Mouse (Mus musculus) natural killer cell, adult 2 months (primary cell): ENCODE measurements around the gene Galnt10.

ENCODE experiments used
- DNase-seq, 2 experiments: peaks; one replicate each; pipeline ENCODE4 v3.0.0; 2022; ENCODE audit warnings: low spot score in 2 of 2

The Galnt10 gene

DNA sequence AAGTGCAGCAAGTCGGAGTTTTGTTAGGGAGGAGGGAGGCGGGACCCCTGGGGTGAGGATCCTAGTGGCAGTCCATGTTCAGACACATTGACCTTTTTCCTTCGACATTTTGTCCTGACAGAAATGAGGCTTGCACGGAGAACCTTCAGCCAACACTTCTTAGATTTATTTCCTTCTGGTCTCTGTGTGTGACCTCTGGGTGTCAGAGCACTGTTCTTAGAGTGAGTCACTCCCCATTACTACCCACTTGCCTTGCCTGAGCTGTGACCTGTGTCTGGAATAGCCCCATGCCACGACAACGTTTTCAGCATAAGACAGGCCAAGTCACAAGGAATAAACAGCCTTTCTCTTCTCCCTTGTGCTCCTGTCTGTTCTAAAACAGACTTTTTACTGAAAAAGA, 44.6 kb downstream of the Galnt10 start:
- no peak for DNase-seq

DNA sequence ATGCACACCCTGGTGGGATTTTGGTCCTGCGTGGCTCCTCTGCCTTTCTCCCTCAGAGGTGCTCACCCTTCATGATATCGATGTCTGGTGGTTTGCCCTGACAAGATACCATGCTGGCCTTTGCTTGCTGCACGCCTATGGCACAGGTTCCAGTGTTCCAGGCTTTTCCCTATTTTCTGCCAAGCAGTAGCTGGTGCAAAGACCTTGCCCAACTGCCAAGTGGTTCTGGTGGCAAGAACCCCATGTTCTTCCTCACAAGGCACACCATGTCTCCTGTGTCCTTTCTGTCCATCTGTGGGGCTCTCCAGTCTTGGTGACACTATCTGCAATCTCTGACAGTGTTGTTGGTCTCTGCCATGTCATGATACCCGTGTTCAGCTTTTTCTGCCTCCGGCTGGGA, 45.6 kb downstream of the Galnt10 start:
- no peak for DNase-seq

DNA sequence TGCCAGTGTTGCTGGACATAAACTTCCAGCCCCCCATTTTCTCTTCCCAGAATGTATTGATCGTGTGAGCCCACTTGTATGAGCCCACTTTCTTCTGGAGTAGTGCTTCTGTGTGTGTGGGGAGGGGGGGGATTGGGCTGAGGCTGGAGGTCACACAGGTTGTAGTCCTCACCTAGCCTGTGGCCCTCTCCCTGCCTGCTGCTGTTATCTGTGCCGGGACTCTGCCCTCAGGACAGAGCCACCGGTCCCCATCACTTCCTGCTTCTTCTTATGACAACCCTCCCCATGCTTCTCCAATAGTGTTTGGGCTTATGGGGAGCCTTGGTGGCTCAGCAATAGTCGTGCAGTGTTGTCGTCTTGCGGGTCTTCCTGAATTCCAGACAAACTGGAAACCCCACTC, 46.7 kb downstream of the Galnt10 start:
- DNase-seq = no peak

DNA sequence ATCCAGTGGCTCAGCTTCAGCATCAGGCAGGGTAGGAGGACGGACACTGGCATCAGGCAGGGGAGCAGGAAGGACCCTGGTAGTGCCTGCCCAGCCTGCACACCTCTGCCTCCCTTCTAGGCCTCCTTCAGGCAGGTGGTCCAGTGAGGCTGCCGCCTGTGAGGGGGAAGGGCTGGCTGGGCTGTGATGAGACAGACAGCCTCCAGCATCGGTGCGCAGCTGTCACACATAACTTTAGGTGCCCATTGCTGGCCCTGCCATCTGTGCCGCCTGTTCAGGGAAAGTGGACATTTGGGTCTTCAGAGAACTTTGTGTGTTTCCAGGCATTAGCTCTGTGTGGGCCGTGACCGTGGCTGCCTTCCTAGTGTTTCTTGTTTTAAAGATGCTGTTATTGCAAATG, 47.5 kb downstream of the Galnt10 start:
- DNase-seq = no peak

DNA sequence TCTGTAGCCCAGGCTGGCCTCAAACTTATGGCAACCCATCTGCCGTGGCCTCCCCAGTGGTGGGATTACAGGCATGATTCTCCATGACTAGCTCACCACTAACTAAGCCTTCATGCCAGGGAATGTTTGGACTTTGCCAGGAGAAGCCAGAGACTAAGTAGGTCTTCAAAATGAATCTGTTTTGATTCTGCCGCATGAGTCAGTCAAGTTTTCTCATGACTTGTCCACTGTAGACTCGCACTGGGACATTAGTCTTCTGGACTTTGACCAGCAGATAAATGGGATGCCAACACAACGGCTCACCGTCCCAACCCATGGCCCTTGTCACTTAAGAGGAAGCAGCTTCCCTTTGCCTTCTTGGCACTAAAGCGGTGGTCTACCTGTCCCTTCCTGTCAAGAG, 49.2 kb downstream of the Galnt10 start:
- DNase-seq = no peak

DNA sequence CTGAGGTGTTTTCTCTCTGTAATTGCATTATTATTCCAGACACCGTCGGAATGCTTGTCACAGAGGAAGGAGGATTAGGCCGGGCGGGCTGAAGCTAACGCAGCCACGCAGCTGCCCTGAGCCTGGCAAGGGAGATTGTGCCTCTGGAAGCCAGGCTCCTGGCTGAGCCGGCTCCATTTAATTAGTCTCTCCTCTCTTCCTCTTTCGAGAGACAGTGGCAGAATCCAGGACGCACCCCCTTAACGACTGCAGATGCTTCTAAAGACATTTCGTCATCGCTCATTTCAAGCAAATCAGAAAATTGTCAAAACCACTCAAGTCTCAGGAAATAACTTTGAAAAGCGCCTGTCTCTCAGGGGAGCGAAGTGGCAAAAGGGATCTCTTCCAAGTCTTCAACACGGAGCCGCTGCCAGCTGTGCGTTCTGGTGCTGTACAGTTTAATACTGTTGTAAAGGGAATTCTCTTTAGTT, 51.0 kb downstream of the Galnt10 start:
- DNase-seq = no peak

DNA sequence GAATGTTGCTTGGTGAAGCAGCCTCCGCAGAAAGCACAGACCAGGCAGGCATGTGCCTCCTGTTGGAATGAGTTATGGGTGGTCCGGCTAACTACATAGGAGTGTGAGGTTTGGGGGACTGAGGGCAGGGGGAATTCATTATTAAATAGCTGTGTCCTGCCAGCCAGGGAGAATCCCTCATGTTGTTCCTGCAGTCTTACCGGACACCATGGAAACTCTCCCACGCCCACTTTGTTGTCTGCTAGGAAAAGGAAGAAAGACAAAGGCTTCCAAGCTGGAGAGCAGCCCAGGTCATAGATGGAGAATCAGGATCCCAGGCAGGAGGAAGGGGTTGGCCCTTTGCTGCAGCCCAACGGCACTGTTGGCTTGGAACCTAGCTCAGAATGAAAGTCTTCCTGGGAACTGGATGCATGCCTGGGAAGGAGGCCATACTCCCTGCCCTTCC, 51.6 kb downstream of the Galnt10 start:
- no peak for DNase-seq

DNA sequence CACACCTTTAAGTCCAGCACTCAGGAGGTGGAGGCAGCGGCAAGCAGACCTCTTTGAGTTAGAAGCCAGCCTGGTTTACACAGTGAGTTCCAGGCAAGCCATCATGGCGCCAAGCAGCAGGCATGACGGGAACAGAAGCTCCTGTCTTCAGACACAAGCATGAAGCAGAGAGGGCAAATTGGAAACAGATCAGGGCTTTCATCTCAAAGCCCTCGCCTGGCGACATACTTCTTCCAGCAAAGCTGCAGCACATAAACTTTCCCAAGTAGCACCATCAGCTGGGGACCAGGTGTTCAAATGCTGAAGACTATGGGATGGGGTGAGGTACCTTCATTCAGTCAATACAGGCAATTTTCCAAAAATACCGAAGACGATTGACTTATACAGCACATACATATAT, 54.9 kb downstream of the Galnt10 start:
- no peak for DNase-seq

DNA sequence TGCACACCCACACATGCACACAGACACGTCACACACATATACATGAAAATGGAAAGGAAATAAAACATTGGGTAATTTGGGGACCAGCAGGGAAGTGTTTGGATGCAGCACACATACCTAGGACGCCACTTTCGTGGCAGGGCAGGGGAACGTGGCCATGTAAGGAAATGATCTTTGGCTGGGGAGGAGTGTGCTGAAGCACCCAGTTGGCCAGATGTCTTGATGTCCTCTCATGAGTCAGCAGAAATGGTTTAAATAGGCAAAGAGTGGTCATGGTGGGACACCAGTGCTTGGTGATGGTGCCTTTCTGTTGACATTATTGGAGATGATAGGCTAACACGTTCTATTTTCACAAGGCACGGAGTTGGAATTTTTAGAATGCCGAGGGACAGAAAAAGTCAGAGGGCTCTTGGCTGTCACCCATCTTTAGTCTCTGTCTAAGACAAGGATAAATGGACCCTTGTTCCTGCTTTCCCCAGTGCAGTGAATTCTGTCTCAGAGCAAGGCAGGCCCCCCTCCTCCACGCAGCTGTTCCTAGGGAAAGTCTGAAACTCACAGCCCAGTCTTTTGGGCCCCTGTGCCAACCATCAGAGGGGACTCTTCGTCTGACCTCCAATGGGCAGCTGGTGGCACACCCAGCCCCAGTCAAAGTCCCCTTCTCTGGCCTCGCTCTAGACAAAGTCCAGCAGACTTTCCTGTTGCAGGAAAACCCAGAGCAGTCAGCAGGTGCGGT, 56.1 kb downstream of the Galnt10 start:
- DNase-seq = no peak

DNA sequence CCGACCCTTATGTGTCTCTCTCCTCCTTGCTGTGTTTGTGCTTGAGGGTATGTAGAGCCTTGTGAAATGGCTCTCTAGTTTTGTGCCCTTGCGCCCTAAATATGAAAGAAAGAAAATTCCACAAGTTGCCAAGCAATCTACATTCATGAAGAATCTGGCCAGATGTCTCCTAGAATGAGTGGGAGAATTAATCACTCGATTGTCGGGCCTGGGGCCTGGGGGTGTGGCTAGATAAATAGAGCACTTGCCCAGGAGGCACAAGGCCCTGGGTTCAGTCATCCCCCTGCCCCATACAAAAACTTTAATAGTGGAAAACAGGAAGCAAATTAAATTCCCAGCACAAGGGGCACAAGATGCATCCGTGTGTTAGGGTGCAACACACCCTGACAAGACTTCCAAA, 56.7 kb downstream of the Galnt10 start:
- no peak for DNase-seq

DNA sequence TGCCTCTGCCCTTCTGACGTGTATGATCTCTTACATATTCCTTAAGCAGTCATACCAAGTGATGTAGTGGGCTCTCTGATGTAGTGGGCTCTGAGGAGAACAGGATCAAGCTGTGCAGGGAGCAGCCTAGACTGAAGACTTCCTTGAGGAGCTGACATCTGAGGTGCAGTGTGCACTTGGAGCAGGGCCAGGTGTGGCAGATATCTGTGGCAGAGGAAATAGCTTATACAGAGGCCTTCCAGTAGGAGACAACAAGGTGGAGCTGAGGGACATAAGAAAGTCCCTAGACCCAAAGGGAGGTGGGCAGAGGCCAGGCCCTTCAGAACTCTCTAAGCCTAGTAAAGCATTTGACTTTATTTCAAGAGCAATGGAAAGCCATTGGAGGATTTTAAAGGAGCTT, 61.4 kb downstream of the Galnt10 start:
- DNase-seq = no peak

DNA sequence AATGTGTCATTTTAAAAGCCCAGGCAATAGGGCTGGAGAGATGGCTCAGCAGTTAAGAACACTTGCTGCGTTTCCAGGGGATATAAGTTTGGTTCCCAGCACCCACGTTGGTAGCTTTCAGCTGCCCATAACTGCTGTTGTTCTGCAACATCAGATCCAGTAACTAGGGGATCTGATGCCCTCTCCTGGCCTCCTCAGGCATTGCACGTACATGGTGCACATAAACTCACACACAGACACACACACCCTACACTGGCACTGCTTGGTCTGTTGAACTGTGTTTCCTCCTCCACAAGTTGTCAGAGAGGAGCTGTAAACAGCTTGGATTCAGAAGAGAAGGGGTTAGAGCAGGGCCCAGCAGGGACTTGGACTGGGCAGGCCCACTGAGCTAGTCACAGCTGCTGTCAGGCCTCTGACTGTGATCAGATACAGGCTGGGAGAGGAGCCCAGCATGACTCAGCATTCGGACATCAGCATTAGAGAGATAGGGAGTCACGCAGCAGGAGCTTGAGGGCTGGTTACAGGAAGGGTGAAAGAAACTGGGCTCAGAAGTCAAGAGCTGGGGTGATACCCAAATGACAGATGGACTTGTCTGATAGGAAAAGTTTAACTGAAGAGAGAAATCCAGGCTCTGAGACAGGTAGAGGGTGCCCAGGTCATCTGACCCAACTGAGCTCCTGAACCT, 62.0 kb downstream of the Galnt10 start:
- peak in 1 of 2 experiments; percentile 13 for DNase-seq

DNA sequence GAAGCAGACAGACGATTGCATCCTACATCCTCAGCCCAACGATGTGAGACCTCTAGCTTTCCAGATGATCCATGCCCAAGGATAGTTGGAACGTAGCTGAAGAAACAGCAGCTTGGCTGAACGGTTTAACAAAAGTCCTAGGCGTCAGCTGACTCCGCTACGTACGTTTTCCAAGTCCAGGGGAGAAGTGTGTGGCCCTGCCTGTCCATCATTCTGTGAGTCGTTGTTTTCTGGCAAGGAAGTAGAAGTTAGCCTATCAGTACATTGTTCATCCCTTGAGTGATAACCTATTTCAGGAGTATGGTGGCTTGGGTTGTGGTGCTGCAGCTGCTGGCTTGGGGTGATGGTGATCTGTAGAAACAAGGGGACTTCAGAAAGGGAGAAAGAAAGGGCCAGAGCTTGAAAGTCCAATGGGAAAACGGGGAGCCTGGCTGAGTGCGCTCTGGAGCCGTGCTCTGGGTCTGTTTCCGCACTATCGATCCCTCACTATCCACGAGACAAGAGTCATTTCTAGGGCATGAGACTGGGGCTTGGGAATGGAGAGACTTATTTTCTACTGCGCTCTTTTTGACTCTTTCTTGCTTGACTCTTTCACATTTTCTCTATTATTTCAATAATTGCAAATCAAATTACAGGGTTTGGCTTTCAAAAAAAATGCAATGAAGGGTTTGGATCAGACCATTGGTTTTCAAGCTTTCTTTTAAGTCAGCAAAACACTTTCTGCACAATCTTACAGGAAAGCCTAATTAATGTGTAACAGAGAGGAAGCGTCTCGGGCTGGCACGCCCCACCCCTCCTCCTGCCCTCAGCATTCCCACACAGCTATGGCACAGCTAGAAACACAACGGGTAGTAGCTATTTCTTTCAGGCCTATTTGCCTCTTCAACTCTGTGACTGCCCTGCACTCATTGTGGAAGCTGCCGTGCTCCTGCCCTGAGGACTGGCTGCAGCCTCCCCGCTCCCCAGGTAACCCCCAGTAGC, 63.2 kb downstream of the Galnt10 start:
- DNase-seq = no peak

DNA sequence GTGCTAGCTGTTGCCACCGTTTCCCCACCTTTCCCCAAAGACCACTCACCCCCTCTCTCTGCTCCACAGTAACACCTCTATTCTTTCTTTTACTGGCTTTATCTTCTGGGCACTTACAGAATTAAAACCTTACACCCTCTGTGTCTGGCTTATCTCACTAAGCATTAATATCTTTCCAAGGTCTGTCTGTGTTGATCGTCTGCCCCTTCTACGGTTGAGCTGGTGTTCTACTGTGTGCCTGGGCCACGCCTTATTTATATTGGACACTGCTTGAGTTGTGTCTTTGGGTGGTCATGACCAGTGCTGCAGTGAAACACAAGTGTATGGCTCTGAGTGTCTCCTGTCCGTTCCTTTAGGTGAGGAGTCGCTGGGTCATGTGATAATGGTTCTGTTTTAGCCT, 68.7 kb downstream of the Galnt10 start:
- no peak for DNase-seq

DNA sequence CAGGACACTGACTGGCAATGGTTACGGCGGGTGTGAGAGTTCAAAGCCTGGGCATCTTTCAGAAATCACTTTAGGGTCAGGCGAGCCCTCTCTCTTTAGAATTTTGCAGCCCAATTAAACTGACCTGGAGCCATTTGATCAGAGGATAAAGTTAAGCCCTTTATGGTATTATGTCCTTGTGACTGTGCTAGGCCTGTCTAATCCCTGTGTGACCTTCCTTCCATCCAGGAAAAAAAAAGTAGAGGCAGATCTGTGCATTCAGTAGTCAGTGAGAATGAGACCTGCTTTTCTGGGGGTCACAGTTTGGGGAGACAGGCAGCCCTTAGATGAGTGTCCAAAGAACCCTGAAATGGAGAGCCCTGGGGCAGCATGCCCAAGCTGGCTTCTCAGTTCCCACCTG, 71.5 kb downstream of the Galnt10 start:
- DNase-seq = no peak

DNA sequence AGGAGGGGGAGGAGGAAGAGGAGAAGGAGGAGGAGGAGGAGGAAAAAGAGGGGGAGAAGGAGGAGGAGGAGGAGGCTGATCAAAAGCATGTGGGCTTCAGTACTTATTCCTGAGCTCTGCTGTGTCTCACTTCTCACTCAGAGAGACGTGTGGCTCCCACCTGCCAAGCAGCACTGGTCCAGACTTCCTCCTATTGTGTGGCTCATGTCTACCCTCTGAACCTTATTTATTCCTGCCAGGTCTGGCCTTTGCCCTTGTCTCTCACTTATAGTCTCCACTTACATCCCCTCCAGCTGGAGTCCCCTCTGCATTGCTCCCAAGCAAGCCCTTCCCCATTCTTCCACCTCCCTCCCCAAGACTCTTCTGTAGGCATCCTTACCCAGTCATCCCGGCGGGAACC, 72.2 kb downstream of the Galnt10 start:
- DNase-seq = no peak

DNA sequence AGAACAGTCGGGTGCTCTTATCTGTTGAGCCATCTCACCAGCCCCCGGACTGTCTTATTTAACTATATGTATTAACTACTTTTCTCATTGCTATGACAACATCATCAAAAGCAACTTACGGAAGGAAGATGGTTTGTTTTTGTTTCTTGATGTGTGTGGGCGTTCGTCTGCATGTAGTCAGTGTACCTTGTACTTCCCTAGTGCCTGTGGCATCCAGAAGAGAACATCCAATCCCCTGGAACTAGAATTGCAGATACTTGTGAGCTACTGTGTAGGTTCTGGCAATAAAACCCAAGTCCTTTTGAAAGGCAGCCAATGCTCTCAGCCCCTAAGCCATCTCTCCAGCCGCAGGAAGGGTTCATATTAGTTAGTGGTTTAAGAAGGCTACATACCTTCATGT, 72.8 kb downstream of the Galnt10 start:
- DNase-seq = no peak

DNA sequence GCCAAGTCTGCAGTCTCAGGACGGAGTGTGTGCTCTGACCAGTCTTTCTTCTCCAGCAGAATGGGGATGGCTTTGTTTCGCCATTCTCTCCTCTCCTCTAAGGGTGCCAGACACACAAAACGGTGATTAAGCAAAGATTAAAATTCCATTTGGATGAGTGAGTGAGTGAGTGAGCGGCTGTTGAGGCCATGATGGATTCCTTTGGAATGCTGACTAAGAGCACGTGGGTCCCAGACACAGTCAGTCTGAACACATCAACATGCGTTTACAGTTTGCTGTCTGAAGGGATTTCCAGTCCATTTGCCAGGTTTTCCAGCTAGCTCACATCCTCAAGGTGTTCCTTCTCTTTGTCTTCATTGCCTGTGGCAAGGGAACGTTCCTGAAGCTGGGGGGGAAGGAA, 74.4 kb downstream of the Galnt10 start:
- no peak for DNase-seq

DNA sequence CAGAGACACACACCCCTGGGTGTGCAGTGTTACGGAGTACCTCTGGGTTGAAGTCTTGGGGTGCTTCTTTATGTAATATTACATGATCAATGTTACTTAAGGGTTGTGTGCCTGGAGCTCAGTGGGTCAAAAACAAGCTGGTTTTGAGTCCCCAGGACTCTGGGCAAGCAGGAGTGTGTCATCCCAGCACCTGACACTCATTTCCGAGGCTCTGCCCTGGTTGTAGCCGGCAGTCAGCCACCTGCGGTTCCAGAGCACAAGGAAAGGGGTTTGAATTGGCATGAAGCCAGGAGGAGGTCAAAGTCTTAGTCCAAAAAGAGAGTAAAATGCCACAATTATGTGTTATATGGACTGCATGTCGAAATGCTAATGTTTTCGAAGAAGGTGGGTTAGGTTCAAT, 74.8 kb downstream of the Galnt10 start:
- DNase-seq = no peak

DNA sequence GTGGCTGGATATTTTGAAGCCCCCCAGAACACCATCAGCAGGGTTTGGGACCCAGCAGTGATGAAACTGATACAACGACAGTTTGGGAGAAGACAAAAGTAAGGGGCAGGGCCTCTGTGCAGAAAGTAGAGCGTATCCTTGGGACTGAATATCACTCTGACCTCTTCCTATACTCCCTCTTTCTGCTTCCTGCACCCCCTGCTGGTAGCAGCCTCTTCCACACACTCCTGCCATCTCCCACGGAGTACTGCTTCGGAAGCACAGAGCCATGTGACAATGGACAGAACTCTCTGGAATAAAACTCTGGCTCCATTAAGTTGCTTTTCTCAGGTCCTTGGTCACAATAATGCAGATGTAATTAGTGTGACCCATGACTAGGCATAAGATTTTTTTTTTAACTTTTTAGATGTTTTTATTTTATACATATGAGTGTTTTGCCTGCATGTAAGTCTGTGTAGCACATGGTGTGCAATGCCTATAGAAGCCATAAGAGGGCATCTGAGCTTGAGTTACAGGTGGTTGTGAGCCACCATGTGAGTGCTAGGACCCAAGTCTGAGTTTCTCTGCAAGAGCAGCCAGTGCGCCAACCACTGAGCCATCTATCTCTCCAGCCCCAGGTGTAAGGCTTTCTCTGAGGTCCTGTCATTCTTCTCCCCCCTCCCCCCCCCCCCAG, 79.7 kb downstream of the Galnt10 start:
- no peak for DNase-seq

DNA sequence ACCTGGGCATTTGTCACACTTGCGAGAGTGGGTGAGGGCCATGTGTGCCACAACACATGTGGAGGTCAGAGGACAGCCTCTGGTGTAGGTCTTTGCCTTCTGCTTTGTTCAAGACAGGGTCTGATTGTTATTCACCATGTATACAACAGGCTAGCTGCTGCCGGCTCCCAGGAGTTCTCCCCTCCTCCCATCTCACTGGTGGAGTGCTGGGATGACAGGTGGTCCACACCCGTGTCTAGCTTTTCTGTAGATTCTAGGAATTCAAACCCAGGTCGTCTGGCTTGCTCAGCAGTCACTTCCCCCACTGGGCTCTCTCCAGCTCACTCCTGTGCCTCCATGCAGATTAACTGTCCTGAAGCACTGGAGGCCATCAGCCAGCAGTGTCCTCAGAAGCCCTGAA, 80.7 kb downstream of the Galnt10 start:
- DNase-seq = peak in 1 of 2 experiments; percentile 2
